Comparison of ENCODE assay signal across 10 mouse cellular contexts in the genomic region with DNA sequence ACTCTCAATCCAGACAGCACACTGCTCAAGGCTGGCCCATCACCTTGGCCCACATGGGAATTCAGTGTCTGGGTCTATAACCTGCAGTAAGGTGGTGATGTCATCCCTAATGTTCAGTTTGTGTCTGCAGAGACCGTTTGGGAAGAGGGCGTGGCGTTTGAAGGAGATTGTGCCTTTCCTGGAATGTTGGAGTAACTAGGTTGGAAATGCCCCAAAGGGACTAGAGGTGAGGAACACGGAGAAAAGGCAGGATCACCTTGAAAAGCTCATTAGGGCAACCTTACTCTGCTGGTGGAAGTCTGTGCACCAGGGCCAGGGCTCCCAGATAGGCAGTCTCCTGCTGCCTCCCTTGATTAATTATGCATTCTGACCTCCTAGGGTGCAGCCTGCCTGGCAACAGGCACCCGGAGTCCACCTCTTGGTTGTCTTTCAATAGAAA.
A peak's percentile ranks its signal among the peaks of the same experiment; 100 is the strongest.
DNase-seq lines count a peak whose midpoint lies in the region; ATAC-seq and TF ChIP-seq lines count a peak whose summit lies in the region.
"Had no signal": no experiment of that assay in that cellular context is flagged by ENCODE, and none has a peak within 500 bp of the region (broad histone marks: within the 10 kb centered on the region; RNA-seq: fewer than 3 reads in every experiment).

No protein-coding gene starts in this region.

- H3K27me3 ChIP-seq in embryonic facial prominence, embryonic 15.5 days = no peaks in the 10 kb centered on the region
- no peaks in the 10 kb centered on the region for H3K27me3 ChIP-seq in hindbrain, embryonic 14.5 days (ENCODE audit: control insufficient read depth, insufficient read depth, low read length)
- H3K27me3 ChIP-seq in midbrain, embryonic 12.5 days = no peaks in the 10 kb centered on the region; the same call in 1 of the 2 replicates
- no peaks in the 10 kb centered on the region for H3K27me3 ChIP-seq in liver, postnatal 0 days (ENCODE audit: insufficient read depth, low read length)
- H3K27me3 ChIP-seq: Patski had no signal

- intact Hi-C loops in left cerebral cortex, postnatal 4 days (cut with DNase I) = loop anchor here (10.0 kb wide), 1 partner anchor 461 kb away; no protein-coding TSS in a partner anchor
- intact Hi-C loops in left cerebral cortex, postnatal 25 days (cut with DNase I) = loop anchor here (2.0 kb wide), 1 partner anchor 253 kb away; no protein-coding TSS in a partner anchor

- no peak overlapping the region for H3K4me2 ChIP-seq in embryonic facial prominence, embryonic 15.5 days (replicated peaks)
- peak overlapping the region; percentile 45 for H3K4me2 ChIP-seq in hindbrain, embryonic 14.5 days (replicated peaks)
- H3K4me2 ChIP-seq in midbrain, embryonic 12.5 days (replicated peaks) = peak overlapping the region; percentile 35
- H3K4me2 ChIP-seq in liver, postnatal 0 days (ENCODE audit: low read depth, low read length) = no peak overlapping the region
- H3K4me2 ChIP-seq: lung, embryonic 14.5 days had no signal

- no peak overlapping the region for H3K27ac ChIP-seq in embryonic facial prominence, embryonic 15.5 days (replicated peaks)
- peak overlapping the region; percentile 75 for H3K27ac ChIP-seq in hindbrain, embryonic 14.5 days
- 0 out of 2 replicates have a peak overlapping the region, but pooled peaks have one; percentile 15 for H3K27ac ChIP-seq in midbrain, embryonic 12.5 days (replicated peaks)
- H3K27ac ChIP-seq in liver, postnatal 0 days (ENCODE audit: low read depth) = no peak overlapping the region

- WGBS in embryonic facial prominence, embryonic 15.5 days = 20% methylated on average over 5 of the region's 5 CpGs
- WGBS in hindbrain, embryonic 14.5 days = 13% methylated on average over 5 of the region's 5 CpGs
- WGBS in midbrain, embryonic 12.5 days = 17% methylated on average over 5 of the region's 5 CpGs
- WGBS in liver, postnatal 0 days (ENCODE audit: insufficient replicate concordance) = 36% methylated on average over 5 of the region's 5 CpGs

- peak; percentile 35 for DNase-seq in left cerebral cortex, postnatal 4 days
- no peak for DNase-seq in left cerebral cortex, postnatal 25 days (ENCODE audit: low spot score in 2 of 2)
- no peak for DNase-seq in hindbrain, embryonic 14.5 days (ENCODE audit: low spot score)
- DNase-seq in spleen, postnatal 10 days (ENCODE audit: low spot score in 2 of 2) = no peak
- no peak for DNase-seq in liver, postnatal 0 days
- DNase-seq in left cerebral cortex, adult 18-20 months (ENCODE audit: low spot score in 2 of 2) = no peak

- peaks cover 20% of the 10 kb centered on the region for H3K4me1 ChIP-seq in embryonic facial prominence, embryonic 15.5 days
- peaks cover 24% of the 10 kb centered on the region for H3K4me1 ChIP-seq in hindbrain, embryonic 14.5 days (replicated peaks; ENCODE audit: control insufficient read depth, insufficient read depth, low read length)
- peaks cover 37% of the 10 kb centered on the region for H3K4me1 ChIP-seq in midbrain, embryonic 12.5 days
- H3K4me1 ChIP-seq in liver, postnatal 0 days (ENCODE audit: insufficient read depth) = no peaks in the 10 kb centered on the region

- peak; percentile 65 for ATAC-seq in embryonic facial prominence, embryonic 15.5 days (ENCODE audit: insufficient number of reproducible peaks, low FRiP score, low TSS enrichment, low read depth)
- peak; percentile 80 for ATAC-seq in hindbrain, embryonic 14.5 days (ENCODE audit: low FRiP score)
- peak; percentile 72 for ATAC-seq in midbrain, embryonic 12.5 days (ENCODE audit: low FRiP score, low read depth)
- no peak for ATAC-seq in liver, postnatal 0 days

- no peak overlapping the region for H3K4me3 ChIP-seq in embryonic facial prominence, embryonic 15.5 days (replicated peaks)
- H3K4me3 ChIP-seq in hindbrain, embryonic 14.5 days (replicated peaks; ENCODE audit: low read length) = peak overlapping the region; percentile 2; the same call in 1 of the 2 replicates
- H3K4me3 ChIP-seq in midbrain, embryonic 12.5 days = no peak overlapping the region
- no peak overlapping the region for H3K4me3 ChIP-seq in liver, postnatal 0 days (ENCODE audit: low read depth, low read length)

- H3K36me3 ChIP-seq in embryonic facial prominence, embryonic 15.5 days = no peaks in the 10 kb centered on the region
- no peaks in the 10 kb centered on the region for H3K36me3 ChIP-seq in hindbrain, embryonic 14.5 days (replicated peaks; ENCODE audit: control insufficient read depth, insufficient read depth)
- no peaks in the 10 kb centered on the region for H3K36me3 ChIP-seq in midbrain, embryonic 12.5 days
- no peaks in the 10 kb centered on the region for H3K36me3 ChIP-seq in liver, postnatal 0 days (replicated peaks; ENCODE audit: insufficient read depth, low read length)

- TF ChIP-seq EP300 in liver, postnatal 0 days (IDR thresholded peaks at IDR 0.05; ENCODE audit: low read depth) = no peak

- no peak for TF ChIP-seq CTCF in liver, postnatal 0 days (IDR thresholded peaks at IDR 0.05; ENCODE audit: low read depth)

- no peaks in the 10 kb centered on the region for H3K9me3 ChIP-seq in embryonic facial prominence, embryonic 15.5 days (replicated peaks)
- no peaks in the 10 kb centered on the region for H3K9me3 ChIP-seq in hindbrain, embryonic 14.5 days (ENCODE audit: control insufficient read depth, low read length)
- no peaks in the 10 kb centered on the region for H3K9me3 ChIP-seq in midbrain, embryonic 12.5 days
- H3K9me3 ChIP-seq in liver, postnatal 0 days (ENCODE audit: low read length) = no peaks in the 10 kb centered on the region

- H3K9ac ChIP-seq in embryonic facial prominence, embryonic 15.5 days = no peak overlapping the region
- peak overlapping the region; percentile 12; the same call in 1 of the 2 replicates for H3K9ac ChIP-seq in hindbrain, embryonic 14.5 days
- H3K9ac ChIP-seq in midbrain, embryonic 12.5 days (replicated peaks) = no peak overlapping the region
- H3K9ac ChIP-seq in liver, postnatal 0 days (replicated peaks) = no peak overlapping the region
- H3K9ac ChIP-seq: lung, embryonic 14.5 days had no signal

Comparison
In these comparisons a context has a peak if more than half of its experiments do, and no peak if none do; other contexts are left out.
1. H3K27ac ChIP-seq: peak in hindbrain, embryonic 14.5 days (single experiment) and midbrain, embryonic 12.5 days (single experiment); none in embryonic facial prominence, embryonic 15.5 days (single experiment) and liver, postnatal 0 days (single experiment).
2. H3K4me2 ChIP-seq: peak in hindbrain, embryonic 14.5 days (single experiment) and midbrain, embryonic 12.5 days (single experiment); none in embryonic facial prominence, embryonic 15.5 days (single experiment) and liver, postnatal 0 days (single experiment).